Mouse (Mus musculus): ENCODE data around the gene Tmem14a.

GRCm38 (mm10) chr1:21232516-21232915 is 14.1 kb downstream of the Tmem14a start:
- TF ChIP-seq CTCF (IDR thresholded peaks at IDR 0.05; ENCODE audit: borderline replicate concordance, extremely low read depth, insufficient read depth, insufficient read length), result no peak
- no peak for TF ChIP-seq POLR2A (IDR thresholded peaks at IDR 0.05; ENCODE audit: borderline replicate concordance, extremely low read depth, insufficient read depth, insufficient read length, poor library complexity, severe bottlenecking)

Data from brain, embryonic 14.5 days (tissue).